Comparison of ENCODE assay signal across 14 mouse cellular contexts in the genomic region with DNA sequence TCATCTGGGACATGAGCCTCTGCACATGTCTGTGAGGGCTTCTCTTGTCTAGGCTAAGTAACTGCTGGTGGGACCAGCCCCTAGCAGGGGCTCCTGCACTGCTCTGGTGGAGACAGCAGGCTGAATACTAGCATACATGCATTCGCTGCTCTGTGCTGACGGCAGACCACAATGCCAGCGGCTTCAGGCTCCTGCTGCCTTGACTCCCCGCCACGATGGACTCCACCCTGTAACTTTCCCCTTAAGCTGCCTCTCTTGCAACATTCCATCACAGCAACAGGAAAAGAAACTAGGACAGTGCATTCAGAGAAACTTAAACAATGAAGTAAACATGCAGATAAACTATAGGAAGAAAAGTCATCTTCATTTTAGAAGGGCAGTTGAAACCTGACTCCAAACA.
"Had no signal": no experiment of that assay in that cellular context is flagged by ENCODE, and none has a peak within 500 bp of the region (broad histone marks: within the 10 kb centered on the region; RNA-seq: fewer than 3 reads in every experiment).

No protein-coding gene starts in this region.

- DNase-seq: gastrocnemius, adult 2 months; gastrocnemius, postnatal 10 days; gastrocnemius, postnatal 25 days; heart, adult 18-20 months; heart, postnatal 10 days; heart, postnatal 36 days; kidney, adult 11 months; kidney, adult 2 months; kidney, adult 9 months; kidney, postnatal 14 days; kidney, postnatal 36 days; layer of hippocampus, adult 9-11 months; layer of hippocampus, postnatal 36 days; left cerebral cortex, postnatal 4 days had no signal
